Mouse (Mus musculus): ENCODE data around the gene Zbtb5.
A peak's percentile ranks its signal among the peaks of the same experiment; 100 is the strongest.
"Not testable (repeated sequence)": the region's sequence is repeated elsewhere in the genome, so short reads cannot be mapped to it uniquely, and the experiment has no call there.

The Zbtb5 gene

GRCm38 (mm10) chr4:45010806-45011415, 1.3 kb downstream of the Zbtb5 start:
- DNase-seq, result peak; percentile 47

- peak; percentile 29 for DNase-seq
These were observed 6.8 kb downstream of the Zbtb5 start for GRCm38 (mm10) chr4:45005452-45005851.

- no peak for DNase-seq
These were observed 12.2 kb downstream of the Zbtb5 start for GRCm38 (mm10) chr4:45000001-45000400.

GRCm38 (mm10) chr4:44998071-44998470, 14.1 kb downstream of the Zbtb5 start:
- no peak for DNase-seq

GRCm38 (mm10) chr4:44994776-44995175, 17.4 kb downstream of the Zbtb5 start:
- DNase-seq, result no peak

- DNase-seq, result no peak
These were observed 18.4 kb downstream of the Zbtb5 start for GRCm38 (mm10) chr4:44993847-44994246.

GRCm38 (mm10) chr4:44993179-44993578, 19.0 kb downstream of the Zbtb5 start:
- DNase-seq, result not testable (repeated sequence)

GRCm38 (mm10) chr4:44992330-44992729, 19.9 kb downstream of the Zbtb5 start:
- not testable (repeated sequence) for DNase-seq

GRCm38 (mm10) chr4:44990560-44990959, 21.7 kb downstream of the Zbtb5 start:
- DNase-seq, result no peak

- peak; percentile 34 for DNase-seq
These were observed 29.0 kb downstream of the Zbtb5 start for GRCm38 (mm10) chr4:44983131-44983740.

GRCm38 (mm10) chr4:44982440-44983130, 29.6 kb downstream of the Zbtb5 start:
- DNase-seq, result peak; percentile 37

GRCm38 (mm10) chr4:44981974-44982287, 30.3 kb downstream of the Zbtb5 start:
- DNase-seq, result peak; percentile 60

- peak; percentile 87 for DNase-seq
These were observed 30.8 kb downstream of the Zbtb5 start, which contains the start of gene Grhpr for GRCm38 (mm10) chr4:44981280-44981973. Gene Grhpr (plus strand): TSS chr4:44981395.

GRCm38 (mm10) chr4:44979794-44980338, 32.3 kb downstream of the Zbtb5 start:
- DNase-seq, result peak; percentile 66

- DNase-seq, result no peak
These were observed 34.0 kb downstream of the Zbtb5 start for GRCm38 (mm10) chr4:44978175-44978574.

- no peak for DNase-seq
These were observed 35.1 kb downstream of the Zbtb5 start for GRCm38 (mm10) chr4:44976921-44977710.

- peak; percentile 23 for DNase-seq
These were observed 36.1 kb downstream of the Zbtb5 start for GRCm38 (mm10) chr4:44976026-44976615.

GRCm38 (mm10) chr4:44974331-44974730, 37.9 kb downstream of the Zbtb5 start:
- peak; percentile 26 for DNase-seq

GRCm38 (mm10) chr4:44973871-44974270, 38.3 kb downstream of the Zbtb5 start:
- no peak for DNase-seq

- peak; percentile 91 for DNase-seq
These were observed 38.8 kb downstream of the Zbtb5 start for GRCm38 (mm10) chr4:44973450-44973849.

GRCm38 (mm10) chr4:44970612-44971110, 41.6 kb downstream of the Zbtb5 start:
- peak; percentile 72 for DNase-seq

GRCm38 (mm10) chr4:44970056-44970455, 42.2 kb downstream of the Zbtb5 start:
- DNase-seq, result no peak

All from kidney, adult 18-20 months (tissue).